23 mouse cellular contexts compared by ENCODE assay signal in the genomic region with DNA sequence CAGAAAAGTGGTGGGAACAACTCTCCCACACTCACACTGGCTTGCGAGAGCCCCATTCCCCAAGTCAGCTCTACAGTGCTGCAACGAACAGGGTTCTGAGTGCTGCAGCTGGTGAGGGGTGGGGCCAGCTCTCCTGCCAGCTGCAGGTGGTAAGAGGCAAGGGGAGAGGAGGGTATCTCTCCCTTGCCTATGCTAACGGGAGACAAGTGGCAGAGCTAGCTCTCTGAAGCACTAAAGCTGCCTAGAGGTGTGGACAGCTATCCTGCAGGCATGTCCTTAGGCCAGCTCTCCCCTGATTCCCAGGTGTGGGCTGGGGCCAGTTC.
DNase-seq lines count a peak whose midpoint lies in the region; ATAC-seq and TF ChIP-seq lines count a peak whose summit lies in the region.
"Had no signal": no experiment of that assay in that cellular context is flagged by ENCODE, and none has a peak within 500 bp of the region (broad histone marks: within the 10 kb centered on the region; RNA-seq: fewer than 3 reads in every experiment).

No protein-coding gene starts in this region.

- H3K4me2 ChIP-seq in heart, embryonic 11.5 days: no peak overlapping the region
- H3K4me2 ChIP-seq in heart, postnatal 0 days (ENCODE audit: low read depth, low read length): no peak overlapping the region
- H3K4me2 ChIP-seq in lung, embryonic 16.5 days (ENCODE audit: low read depth, low read length): no peak overlapping the region
- H3K4me2 ChIP-seq: embryonic facial prominence, embryonic 15.5 days; hindbrain, embryonic 13.5 days; liver, embryonic 11.5 days; neural tube, embryonic 12.5 days had no signal

- no peak for DNase-seq in heart, adult 18-20 months
- no peak for DNase-seq in heart, postnatal 0 days (ENCODE audit: low spot score)
- DNase-seq in heart, adult 8-10 months (ENCODE audit: low spot score): no peak
- DNase-seq in lung, postnatal 4 days: no peak
- DNase-seq: adrenal gland, adult 2 months; cerebellum, adult 11 months; cerebellum, adult 9-11 months; gastrocnemius, postnatal 10 days; kidney, adult 18-20 months; kidney, postnatal 25 days; liver, postnatal 0 days; right cerebral cortex, postnatal 14 days; thymus, adult 2 months; thymus, postnatal 4 days had no signal

- peak overlapping the region; percentile 68 for H3K27ac ChIP-seq in heart, embryonic 11.5 days (ENCODE audit: low read depth, low read length)
- H3K27ac ChIP-seq in heart, postnatal 0 days (ENCODE audit: low read depth): peak overlapping the region; percentile 85
- H3K27ac ChIP-seq in lung, embryonic 16.5 days (ENCODE audit: low read length): no peak overlapping the region
- H3K27ac ChIP-seq: embryonic facial prominence, embryonic 15.5 days; hindbrain, embryonic 13.5 days; layer of hippocampus, adult 2 months; neural tube, embryonic 12.5 days; stomach, postnatal 0 days had no signal

- H3K4me3 ChIP-seq in heart, embryonic 11.5 days (ENCODE audit: low read depth, low read length): no peak overlapping the region
- no peak overlapping the region for H3K4me3 ChIP-seq in heart, postnatal 0 days (ENCODE audit: low read depth, low read length)
- no peak overlapping the region for H3K4me3 ChIP-seq in lung, embryonic 16.5 days (ENCODE audit: low read length)
- H3K4me3 ChIP-seq: embryonic facial prominence, embryonic 15.5 days; hindbrain, embryonic 13.5 days; layer of hippocampus, adult 2 months; neural tube, embryonic 12.5 days had no signal

- TF ChIP-seq CTCF in heart, postnatal 0 days (IDR thresholded peaks at IDR 0.05; ENCODE audit: low read depth): no peak

- H3K9ac ChIP-seq in heart, embryonic 11.5 days (ENCODE audit: low read depth, low read length): peak overlapping the region; percentile 28; the same call in 1 of the 2 replicates
- H3K9ac ChIP-seq in heart, postnatal 0 days (replicated peaks; ENCODE audit: low read depth, low read length): no peak overlapping the region
- H3K9ac ChIP-seq in lung, embryonic 16.5 days (ENCODE audit: low read length): no peak overlapping the region
- H3K9ac ChIP-seq: embryonic facial prominence, embryonic 15.5 days; hindbrain, embryonic 13.5 days; liver, postnatal 0 days; neural tube, embryonic 12.5 days had no signal

- no peaks in the 10 kb centered on the region for H3K36me3 ChIP-seq in heart, embryonic 11.5 days (ENCODE audit: control insufficient read depth, insufficient read depth, low read length)
- H3K36me3 ChIP-seq in heart, postnatal 0 days (replicated peaks; ENCODE audit: control insufficient read depth, insufficient read depth, low read length): no peaks in the 10 kb centered on the region
- no peaks in the 10 kb centered on the region for H3K36me3 ChIP-seq in lung, embryonic 16.5 days (ENCODE audit: control insufficient read depth, insufficient read depth, low read length)
- H3K36me3 ChIP-seq: embryonic facial prominence, embryonic 15.5 days; hindbrain, embryonic 13.5 days; neural tube, embryonic 12.5 days had no signal

- H3K27me3 ChIP-seq in heart, embryonic 11.5 days (ENCODE audit: control insufficient read depth, insufficient read depth, low read length): no peaks in the 10 kb centered on the region
- no peaks in the 10 kb centered on the region for H3K27me3 ChIP-seq in heart, postnatal 0 days (ENCODE audit: control insufficient read depth, insufficient read depth, low read length)
- no peaks in the 10 kb centered on the region for H3K27me3 ChIP-seq in lung, embryonic 16.5 days (ENCODE audit: control insufficient read depth, insufficient read depth, low read depth, low read length)
- H3K27me3 ChIP-seq: embryonic facial prominence, embryonic 15.5 days; hindbrain, embryonic 13.5 days; neural tube, embryonic 12.5 days had no signal

- no peak for ATAC-seq in heart, embryonic 11.5 days (replicated peaks; ENCODE audit: insufficient number of reproducible peaks, low FRiP score, low TSS enrichment)
- ATAC-seq in heart, postnatal 0 days (ENCODE audit: insufficient read depth, low read depth): peak; percentile 2; the same call in 1 of the 2 replicates
- peak; percentile 43; the same call in 1 of the 2 replicates for ATAC-seq in lung, embryonic 16.5 days (ENCODE audit: low read depth)
- ATAC-seq: inflammation-experienced regulatory T-cells, adult 6 months; liver, postnatal 0 days had no signal

- TF ChIP-seq EP300 in heart, postnatal 0 days (IDR thresholded peaks at IDR 0.05; ENCODE audit: low read depth): no peak

- H3K4me1 ChIP-seq in heart, embryonic 11.5 days (ENCODE audit: control insufficient read depth, insufficient read depth, low read length): peaks cover 23% of the 10 kb centered on the region
- peaks cover 27% of the 10 kb centered on the region for H3K4me1 ChIP-seq in heart, postnatal 0 days (ENCODE audit: control insufficient read depth, insufficient read depth)
- H3K4me1 ChIP-seq in lung, embryonic 16.5 days (replicated peaks; ENCODE audit: control insufficient read depth, insufficient read depth, low read length): no peaks in the 10 kb centered on the region
- H3K4me1 ChIP-seq: embryonic facial prominence, embryonic 15.5 days; neural tube, embryonic 12.5 days had no signal

- 33% methylated on average over 3 of the region's 3 CpGs for WGBS in heart, embryonic 11.5 days (ENCODE audit: insufficient replicate concordance)
- 35% methylated on average over 3 of the region's 3 CpGs for WGBS in heart, postnatal 0 days
- WGBS in lung, embryonic 16.5 days: 33% methylated on average over 3 of the region's 3 CpGs

- H3K9me3 ChIP-seq in heart, embryonic 11.5 days (replicated peaks; ENCODE audit: control insufficient read depth, low read length): no peaks in the 10 kb centered on the region
- H3K9me3 ChIP-seq in heart, postnatal 0 days (replicated peaks; ENCODE audit: control insufficient read depth, low read length): no peaks in the 10 kb centered on the region
- no peaks in the 10 kb centered on the region for H3K9me3 ChIP-seq in lung, embryonic 16.5 days (ENCODE audit: control insufficient read depth, low read length)
- H3K9me3 ChIP-seq: embryonic facial prominence, embryonic 15.5 days; hindbrain, embryonic 13.5 days; neural tube, embryonic 12.5 days had no signal
